8 mouse cellular contexts compared by ENCODE assay signal in the genomic region with DNA sequence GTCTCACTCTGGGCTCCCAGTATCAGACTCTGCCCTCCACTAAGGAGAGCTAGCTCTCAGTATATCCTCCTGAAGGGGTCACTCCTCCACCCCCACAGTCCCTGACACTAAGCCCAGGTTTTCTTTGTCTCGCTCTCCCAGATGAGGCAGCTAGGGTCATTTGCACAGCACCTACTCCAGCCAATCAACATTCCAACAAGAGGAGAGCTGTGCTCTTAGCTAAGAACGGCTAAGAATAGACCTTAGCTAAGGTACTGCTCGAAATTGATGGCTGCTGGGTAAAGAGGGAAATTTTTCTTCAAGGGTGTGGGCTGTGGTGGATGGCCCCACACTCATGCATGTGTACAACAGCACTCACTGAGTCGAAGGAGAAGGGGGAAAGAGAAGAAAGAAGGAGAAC.
DNase-seq lines count a peak whose midpoint lies in the region; ATAC-seq and TF ChIP-seq lines count a peak whose summit lies in the region.
"Had no signal": no experiment of that assay in that cellular context is flagged by ENCODE, and none has a peak within 500 bp of the region (broad histone marks: within the 10 kb centered on the region; RNA-seq: fewer than 3 reads in every experiment).

No protein-coding gene starts in this region.

- no peaks in the 10 kb centered on the region for H3K36me3 ChIP-seq in embryonic facial prominence, embryonic 11.5 days (replicated peaks; ENCODE audit: control insufficient read depth, insufficient read depth, low read depth, low read length)
- H3K36me3 ChIP-seq in forebrain, embryonic 16.5 days (ENCODE audit: control insufficient read depth, insufficient read depth): no peaks in the 10 kb centered on the region
- H3K36me3 ChIP-seq in hindbrain, postnatal 0 days (ENCODE audit: insufficient read depth, low read length): no peaks in the 10 kb centered on the region
- no peaks in the 10 kb centered on the region for H3K36me3 ChIP-seq in midbrain, embryonic 12.5 days

- WGBS in embryonic facial prominence, embryonic 11.5 days: 26% methylated on average over 4 of the region's 4 CpGs
- 21% methylated on average over 4 of the region's 4 CpGs for WGBS in forebrain, embryonic 16.5 days
- WGBS in hindbrain, postnatal 0 days: 26% methylated on average over 4 of the region's 4 CpGs
- 26% methylated on average over 4 of the region's 4 CpGs for WGBS in midbrain, embryonic 12.5 days

- no peak overlapping the region for H3K4me2 ChIP-seq in embryonic facial prominence, embryonic 11.5 days (ENCODE audit: low read depth, low read length)
- H3K4me2 ChIP-seq in forebrain, embryonic 16.5 days (ENCODE audit: low read length): peak overlapping the region; percentile 45
- H3K4me2 ChIP-seq in hindbrain, postnatal 0 days (ENCODE audit: low read depth, low read length): peak overlapping the region; percentile 58
- peak overlapping the region; percentile 60 for H3K4me2 ChIP-seq in midbrain, embryonic 12.5 days (replicated peaks)

- TF ChIP-seq CTCF in hindbrain, postnatal 0 days (IDR thresholded peaks at IDR 0.05; ENCODE audit: low read depth): no peak

- no peaks in the 10 kb centered on the region for H3K4me1 ChIP-seq in embryonic facial prominence, embryonic 11.5 days (ENCODE audit: control insufficient read depth, insufficient read depth, low read length)
- 0 out of 2 replicates have a peak, but pooled peaks cover 5% of the 10 kb centered on the region for H3K4me1 ChIP-seq in forebrain, embryonic 16.5 days (replicated peaks; ENCODE audit: control insufficient read depth, insufficient read depth, low read length)
- H3K4me1 ChIP-seq in hindbrain, postnatal 0 days (ENCODE audit: insufficient read depth, low read length): no peaks in the 10 kb centered on the region
- H3K4me1 ChIP-seq in midbrain, embryonic 12.5 days: peaks cover 9% of the 10 kb centered on the region; the same call in 1 of the 2 replicates

- H3K9me3 ChIP-seq in embryonic facial prominence, embryonic 11.5 days (replicated peaks; ENCODE audit: control insufficient read depth, low read length): no peaks in the 10 kb centered on the region
- H3K9me3 ChIP-seq in forebrain, embryonic 16.5 days (ENCODE audit: control insufficient read depth, low read length): no peaks in the 10 kb centered on the region
- H3K9me3 ChIP-seq in hindbrain, postnatal 0 days (ENCODE audit: low read length): no peaks in the 10 kb centered on the region
- no peaks in the 10 kb centered on the region for H3K9me3 ChIP-seq in midbrain, embryonic 12.5 days

- ATAC-seq in embryonic facial prominence, embryonic 11.5 days (replicated peaks; ENCODE audit: insufficient number of reproducible peaks, low FRiP score, low TSS enrichment, low read depth): no peak
- no peak for ATAC-seq in forebrain, embryonic 16.5 days
- no peak for ATAC-seq in hindbrain, postnatal 0 days
- ATAC-seq in midbrain, embryonic 12.5 days (ENCODE audit: low FRiP score, low read depth): peak; percentile 10; the same call in 1 of the 2 replicates

- peak overlapping the region; percentile 54; the same call in 1 of the 2 replicates for H3K9ac ChIP-seq in embryonic facial prominence, embryonic 11.5 days (replicated peaks; ENCODE audit: low read length)
- no peak overlapping the region for H3K9ac ChIP-seq in forebrain, embryonic 16.5 days (replicated peaks; ENCODE audit: low read depth, low read length)
- no peak overlapping the region for H3K9ac ChIP-seq in hindbrain, postnatal 0 days (replicated peaks; ENCODE audit: low read length)
- H3K9ac ChIP-seq in midbrain, embryonic 12.5 days (replicated peaks): no peak overlapping the region

- no peak overlapping the region for H3K4me3 ChIP-seq in embryonic facial prominence, embryonic 11.5 days (ENCODE audit: low read depth, low read length)
- no peak overlapping the region for H3K4me3 ChIP-seq in forebrain, embryonic 16.5 days (replicated peaks; ENCODE audit: low read length)
- H3K4me3 ChIP-seq in hindbrain, postnatal 0 days (ENCODE audit: low read length): no peak overlapping the region
- peak overlapping the region; percentile 39; the same call in 1 of the 2 replicates for H3K4me3 ChIP-seq in midbrain, embryonic 12.5 days

- H3K27me3 ChIP-seq in embryonic facial prominence, embryonic 11.5 days (ENCODE audit: control insufficient read depth, insufficient read depth, low read length): no peaks in the 10 kb centered on the region
- no peaks in the 10 kb centered on the region for H3K27me3 ChIP-seq in forebrain, embryonic 16.5 days (replicated peaks; ENCODE audit: control insufficient read depth, insufficient read depth, low read length)
- H3K27me3 ChIP-seq in hindbrain, postnatal 0 days (ENCODE audit: insufficient read depth, low read length): no peaks in the 10 kb centered on the region
- H3K27me3 ChIP-seq in midbrain, embryonic 12.5 days: no peaks in the 10 kb centered on the region

- H3K27ac ChIP-seq in embryonic facial prominence, embryonic 11.5 days (replicated peaks; ENCODE audit: low read depth, low read length): no peak overlapping the region
- no peak overlapping the region for H3K27ac ChIP-seq in forebrain, embryonic 16.5 days (ENCODE audit: low read length)
- no peak overlapping the region for H3K27ac ChIP-seq in hindbrain, postnatal 0 days
- H3K27ac ChIP-seq in midbrain, embryonic 12.5 days (replicated peaks): no peak overlapping the region

- no peak for DNase-seq in embryonic facial prominence, embryonic 11.5 days (ENCODE audit: low spot score)
- DNase-seq in hindbrain, postnatal 0 days (ENCODE audit: low spot score): no peak
- no peak for DNase-seq in left cerebral cortex, adult 18-20 months (ENCODE audit: low spot score in 2 of 2)
- no peak for DNase-seq in cerebellum, postnatal 14 days
- DNase-seq in frontal cortex, postnatal 25 days (ENCODE audit: low spot score in 2 of 2): no peak
- DNase-seq: right cerebral cortex, postnatal 14 days had no signal
